Mouse (Mus musculus) common myeloid progenitor, adult 5-6 weeks (primary cell): ENCODE data around the gene Anxa4. TPM values are rescaled to one million over a fixed set of nuclear protein-coding genes. Genes with fewer than 3 reads are reported as not detected.

Experiments used
- ATAC-seq: replicated peaks from 2 replicates; pipeline ENCODE4 v1.8.0; 2016; ENCODE audit warnings: low read depth, mild to moderate bottlenecking, moderate TSS enrichment, inconsistent platforms; ENCODE audit not compliant: poor library complexity, severe bottlenecking
- total RNA-seq: library from RNA; stranded (forward); fragments of 200-1000, 187-1606 nt; gene quantifications from 2 replicates; pipeline ENCODE4 v1.2.3, GENCODE M21; 2017

Gene Anxa4
- total RNA-seq, 1 experiment from 2014 or later = 32.5 TPM

- no peak for ATAC-seq
Observed at GRCm38 (mm10) chr6:86765637-86766059, 27.7 kb downstream of the Anxa4 start.

GRCm38 (mm10) chr6:86754105-86754863 lies 39.1 kb downstream of the Anxa4 start:
- no peak for ATAC-seq

- no peak for ATAC-seq
Observed at GRCm38 (mm10) chr6:86752843-86753485, 40.4 kb downstream of the Anxa4 start.

DNA sequence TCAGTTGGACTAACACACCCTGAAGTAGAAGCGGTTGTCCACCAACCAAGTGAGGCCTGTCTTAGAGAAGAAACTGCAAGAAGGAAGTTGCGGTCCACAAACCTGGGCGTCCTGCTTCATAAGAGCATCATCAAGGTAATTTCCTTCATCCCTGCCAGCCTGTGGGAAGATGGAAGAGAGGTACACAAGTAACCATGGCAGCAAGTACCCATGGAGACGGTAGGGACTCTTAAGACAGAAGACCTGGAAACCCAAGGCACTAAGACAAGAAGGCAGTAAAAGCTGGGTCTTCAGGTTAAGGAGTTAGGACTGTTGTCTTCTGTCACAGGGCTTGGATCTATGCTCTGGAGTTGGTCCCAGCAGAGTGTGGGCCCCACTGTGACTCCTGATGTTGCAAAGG lies 42.4 kb downstream of the Anxa4 start:
- ATAC-seq = no peak

GRCm38 (mm10) chr6:86749817-86750216 lies 43.6 kb downstream of the Anxa4 start:
- no peak for ATAC-seq

DNA sequence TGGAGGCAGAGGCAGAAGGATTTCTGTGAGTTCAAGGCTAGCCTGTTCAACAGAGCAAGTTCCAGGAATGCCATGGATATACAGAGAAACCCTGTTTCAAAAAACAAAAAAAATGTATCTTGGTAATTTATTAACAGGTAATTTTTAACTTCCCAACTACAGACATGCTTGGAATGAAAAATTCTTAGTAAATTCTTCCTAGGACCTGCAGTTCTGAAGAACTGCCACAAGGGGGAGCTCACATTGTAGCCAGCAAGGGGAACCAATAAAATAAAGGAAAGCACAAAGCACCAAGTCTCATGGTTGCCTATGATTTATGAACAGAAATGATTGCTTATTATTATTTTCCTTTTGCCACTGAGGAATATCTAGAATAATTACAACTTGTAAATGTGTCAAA lies 46.2 kb downstream of the Anxa4 start:
- ATAC-seq = peak; percentile 73; the same call in 1 of the 2 replicates

GRCm38 (mm10) chr6:86740652-86741051 lies 52.7 kb downstream of the Anxa4 start:
- ATAC-seq = no peak

DNA sequence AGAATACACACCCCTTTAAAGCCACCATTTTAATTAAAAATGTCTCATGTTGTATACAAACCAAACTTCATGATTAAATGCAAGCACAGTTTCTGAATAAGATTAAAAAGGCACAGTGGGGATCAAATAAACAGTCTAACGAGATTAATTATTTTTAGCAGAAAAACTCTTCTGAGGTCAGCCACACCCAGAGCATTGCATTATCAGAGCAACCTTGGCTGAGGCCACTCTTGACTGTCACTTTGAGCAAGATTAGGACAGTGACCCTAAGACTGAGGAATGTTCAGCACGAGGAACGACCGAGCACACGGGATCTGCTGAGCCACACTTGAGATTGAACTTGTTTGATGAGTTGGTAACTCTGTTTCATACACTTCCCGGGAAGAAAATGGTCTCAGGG lies 56.6 kb downstream of the Anxa4 start:
- no peak for ATAC-seq

- no peak for ATAC-seq
Observed at GRCm38 (mm10) chr6:86736313-86736712, 57.1 kb downstream of the Anxa4 start.

- peak; percentile 89 for ATAC-seq
Observed at GRCm38 (mm10) chr6:86733183-86733876, 60.1 kb downstream of the Anxa4 start, which contains the start of gene Gmcl1. Gene Gmcl1 (minus strand): TSS chr6:86733383.

DNA sequence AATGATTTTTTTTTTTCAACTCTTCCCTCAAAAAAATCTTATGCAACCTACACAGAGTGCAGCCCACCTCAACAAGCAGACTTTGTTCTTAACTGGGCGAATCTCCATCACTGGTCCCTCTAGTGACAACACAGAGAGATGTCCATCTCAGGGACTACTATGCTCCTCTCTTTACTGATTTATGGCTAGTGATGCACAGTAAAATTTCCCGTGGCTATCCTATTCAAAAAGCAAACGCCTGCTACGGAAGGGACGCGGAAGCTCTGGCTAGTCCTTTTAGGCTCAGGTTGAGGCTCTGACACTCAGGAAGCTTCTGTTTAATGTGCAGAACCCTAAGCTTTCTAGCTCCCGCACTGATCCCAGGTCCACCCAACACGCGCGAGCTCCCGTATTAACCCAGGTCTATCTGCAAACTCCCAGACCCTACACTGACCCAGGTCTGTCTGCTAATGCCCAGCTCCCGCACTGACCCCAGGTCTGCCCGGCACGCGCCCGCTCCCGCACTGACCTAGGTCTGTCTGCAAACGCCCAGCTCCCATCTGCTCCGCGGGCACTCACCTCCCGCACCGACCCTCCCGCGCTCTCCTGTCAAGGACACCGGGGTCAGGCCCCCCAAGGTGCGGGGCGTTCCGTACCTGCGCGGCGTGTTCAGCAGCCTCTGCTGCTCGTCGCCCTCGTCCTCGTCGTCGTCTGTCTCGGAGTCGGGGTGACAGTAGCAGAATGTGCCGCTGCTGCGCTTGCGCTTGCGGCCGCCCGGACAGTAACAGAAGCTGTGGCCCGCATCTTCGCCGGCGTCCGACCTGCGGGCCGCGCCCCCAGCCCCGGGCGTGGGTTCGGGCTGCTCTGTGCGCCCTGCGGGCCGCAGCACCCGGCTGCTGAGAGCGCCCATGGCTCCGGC lies 60.9 kb downstream of the Anxa4 start:
- peak; percentile 24 for ATAC-seq

DNA sequence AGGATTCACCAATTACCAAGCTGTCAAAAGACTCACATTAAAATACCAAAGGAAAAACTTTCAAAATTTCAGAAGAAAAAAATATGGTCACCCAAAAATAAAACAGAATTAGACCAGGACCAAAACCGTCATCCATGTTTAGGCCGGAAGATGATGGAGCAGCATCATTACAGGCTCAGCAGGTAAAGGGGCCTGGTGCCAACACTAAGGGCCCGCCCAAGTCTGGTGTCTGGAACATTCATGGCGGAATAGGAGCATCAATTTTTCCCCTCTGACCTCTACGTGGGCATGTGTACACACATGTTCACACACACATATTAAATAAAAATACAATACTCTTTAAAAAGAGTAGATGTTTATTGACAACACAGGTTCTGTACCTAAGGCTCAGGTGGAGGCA lies 64.7 kb downstream of the Anxa4 start:
- no peak for ATAC-seq

DNA sequence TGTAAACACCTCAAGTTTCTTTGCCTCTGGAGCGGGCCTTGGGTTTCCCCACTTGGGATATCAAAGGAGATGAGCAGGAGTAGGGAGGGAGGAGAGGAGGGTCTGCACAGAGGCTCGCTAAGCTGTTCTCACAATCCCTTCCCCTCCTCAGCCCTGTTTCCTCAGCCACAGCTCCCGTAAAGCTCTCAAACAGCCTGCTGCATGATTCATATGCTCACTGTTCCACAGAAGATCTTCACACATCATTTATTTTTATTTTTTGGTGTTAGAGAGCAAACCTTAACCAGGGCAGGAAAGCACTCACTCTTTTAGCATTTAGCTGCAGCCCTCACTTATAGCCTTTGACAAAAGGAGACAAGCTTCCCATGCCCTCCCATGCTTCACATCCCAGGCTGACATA lies 71.4 kb downstream of the Anxa4 start:
- no peak for ATAC-seq

DNA sequence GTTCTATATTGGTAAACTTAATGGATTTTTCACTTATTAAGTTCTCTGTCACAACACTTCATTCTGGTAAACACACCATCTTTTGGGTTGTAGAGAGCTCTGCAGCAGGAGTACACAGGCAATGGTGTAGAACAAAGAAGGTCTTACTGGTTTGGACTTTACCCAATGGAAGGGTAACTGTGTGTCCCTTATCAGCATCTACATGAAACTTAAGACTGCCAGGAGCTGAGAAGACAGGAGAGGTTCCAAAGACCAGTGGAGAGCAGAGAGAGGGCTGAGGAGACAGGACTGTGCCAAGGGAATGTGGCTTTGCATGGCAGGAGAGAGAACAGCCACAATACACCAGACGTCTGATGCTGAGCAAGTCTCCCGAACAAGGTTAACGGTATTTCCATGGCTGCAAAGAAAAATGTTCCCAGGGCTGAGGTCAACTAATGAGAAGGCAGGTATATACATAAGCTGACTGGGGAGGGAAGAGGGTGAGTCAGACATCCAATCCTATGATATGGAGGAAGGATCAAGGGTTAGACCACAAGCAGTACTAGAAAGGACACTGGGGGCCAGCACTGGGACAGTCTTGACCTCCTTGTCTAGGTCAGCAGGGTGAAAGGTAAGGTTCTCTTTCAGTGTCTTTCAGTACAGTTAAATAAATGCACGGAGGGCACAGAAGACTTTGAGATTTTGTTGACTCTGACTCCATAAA lies 85.2 kb downstream of the Anxa4 start:
- no peak for ATAC-seq

- ATAC-seq = no peak
Observed at GRCm38 (mm10) chr6:86702577-86702976, 90.8 kb downstream of the Anxa4 start.

DNA sequence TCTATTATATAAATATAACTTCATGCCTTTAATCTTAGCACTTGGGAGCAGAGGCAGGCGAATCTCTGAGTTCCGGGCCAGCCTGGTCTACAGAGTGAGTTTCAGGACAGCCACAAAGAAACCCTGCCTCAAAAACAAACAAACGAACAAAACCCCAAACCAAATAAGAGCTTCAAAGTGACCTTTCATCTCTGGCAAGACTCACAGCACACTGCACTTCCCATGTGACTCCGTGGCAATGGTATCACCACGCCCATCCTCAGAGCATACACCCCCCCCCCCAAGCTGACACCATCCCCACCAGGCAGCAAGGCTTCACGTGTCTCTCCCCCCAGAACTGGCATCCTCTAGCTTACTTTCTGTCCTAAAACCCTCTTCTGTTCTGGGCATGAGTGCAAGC lies 95.5 kb downstream of the Anxa4 start:
- no peak for ATAC-seq

DNA sequence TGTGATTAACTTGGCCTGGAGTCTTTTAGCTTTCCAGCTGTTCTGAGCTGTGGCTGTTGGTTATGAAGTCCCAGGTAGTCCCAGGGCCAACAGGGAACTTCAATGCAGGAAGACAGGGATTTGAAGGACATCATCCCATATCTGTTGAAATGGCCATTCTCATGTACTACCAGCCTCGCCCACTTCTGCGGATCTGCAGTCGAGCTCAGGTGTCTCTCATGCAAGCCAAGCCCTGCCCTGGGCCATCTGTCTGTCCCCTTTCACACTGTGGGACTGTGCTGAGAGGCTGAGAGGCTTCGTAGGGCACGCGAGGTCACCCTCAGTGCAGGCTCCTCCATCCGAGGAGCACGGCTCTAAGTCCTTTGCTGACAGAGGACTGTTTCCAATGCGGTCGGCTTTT lies 97.2 kb downstream of the Anxa4 start:
- ATAC-seq = no peak

GRCm38 (mm10) chr6:86694465-86694864 lies 98.9 kb downstream of the Anxa4 start:
- peak; percentile 86 for ATAC-seq

DNA sequence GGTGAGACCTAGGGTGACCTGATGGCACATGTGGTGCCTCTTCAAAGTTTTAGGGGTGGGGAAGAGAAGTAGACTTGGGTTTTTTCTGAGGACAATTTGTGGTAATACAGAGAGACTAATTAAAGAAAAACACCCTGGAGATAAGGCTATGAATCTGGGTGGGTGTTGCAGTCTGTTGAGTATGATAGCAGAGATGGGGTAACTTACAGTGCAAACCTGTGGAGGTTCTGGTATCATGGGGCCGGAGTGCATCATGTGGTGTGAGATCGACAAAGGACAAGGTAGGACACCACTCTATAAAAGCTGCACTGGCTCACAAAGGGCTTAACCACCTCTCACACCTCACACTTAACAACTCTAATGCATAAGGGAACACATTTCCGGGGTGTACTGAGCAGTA lies 103.7 kb downstream of the Anxa4 start:
- ATAC-seq = no peak
